Mouse (Mus musculus): ENCODE data around the gene Vax2. TPM values are rescaled to one million over a fixed set of nuclear protein-coding genes. Genes with fewer than 3 reads are reported as not detected.

Gene Vax2
- polyA plus RNA-seq (2015; fragmentation: Nextera tagmentation; extraction: Ambion mirVana), result not detected in 2 replicates

- peak; percentile 78 for DNase-seq
- H3K4me1 ChIP-seq (ENCODE audit: insufficient read depth), result peaks cover 14% of the 10 kb centered on the region
- 0 out of 2 replicates have a peak within 1 kb of the TSS, but pooled peaks have one; percentile 21 for H3K9ac ChIP-seq (replicated peaks)
- ATAC-seq, result peak; percentile 73
- H3K9me3 ChIP-seq (ENCODE audit: low read length), result no peaks in the 10 kb centered on the region
- no peaks in the 10 kb centered on the region for H3K36me3 ChIP-seq (replicated peaks; ENCODE audit: insufficient read depth, low read length)
- WGBS (ENCODE audit: insufficient replicate concordance), result under 1% methylated on average over 41 of the region's 46 CpGs
- TF ChIP-seq CTCF (IDR thresholded peaks at IDR 0.05; ENCODE audit: low read depth) (no peak), EP300 (IDR thresholded peaks at IDR 0.05; ENCODE audit: low read depth) (no peak)
- H3K27me3 ChIP-seq (ENCODE audit: insufficient read depth, low read length), result peaks cover 98% of the 10 kb centered on the region
- peak within 1 kb of the TSS; percentile 66 for H3K4me2 ChIP-seq (ENCODE audit: low read depth, low read length)
- H3K4me3 ChIP-seq (ENCODE audit: low read depth, low read length), result peak within 1 kb of the TSS; percentile 38
- H3K27ac ChIP-seq (ENCODE audit: low read depth), result no peak within 1 kb of the TSS
Measured at GRCm38 (mm10) chr6:83711067-83711675, at the start of gene Vax2. Vax2 (plus strand) TSS chr6:83711264.

GRCm38 (mm10) chr6:83665009-83665408 lies 46.1 kb upstream of the Vax2 start:
- WGBS (ENCODE audit: insufficient replicate concordance), result 76% methylated on average over 2 of the region's 2 CpGs

GRCm38 (mm10) chr6:83673395-83673794 lies 37.7 kb upstream of the Vax2 start:
- no peaks in the 10 kb centered on the region for H3K9me3 ChIP-seq (ENCODE audit: low read length)
- ATAC-seq, result no peak

More at GRCm38 (mm10) chr6:83665009-83665408, 46.1 kb upstream of the Vax2 start:
- no peak for DNase-seq
- no peak for ATAC-seq
- Histone ChIP-seq H3K9me3 (ENCODE audit: low read length) (no peaks in the 10 kb centered on the region), H3K27me3 (ENCODE audit: insufficient read depth, low read length) (no peaks in the 10 kb centered on the region), H3K4me2 (ENCODE audit: low read depth, low read length) (no peak overlapping the region), H3K36me3 (replicated peaks; ENCODE audit: insufficient read depth, low read length) (no peaks in the 10 kb centered on the region), H3K27ac (ENCODE audit: low read depth) (no peak overlapping the region), H3K4me1 (ENCODE audit: insufficient read depth) (no peaks in the 10 kb centered on the region), H3K9ac (replicated peaks) (no peak overlapping the region), H3K4me3 (ENCODE audit: low read depth, low read length) (no peak overlapping the region)
- TF ChIP-seq EP300 (IDR thresholded peaks at IDR 0.05; ENCODE audit: low read depth) (no peak), CTCF (IDR thresholded peaks at IDR 0.05; ENCODE audit: low read depth) (no peak)

GRCm38 (mm10) chr6:83677757-83678156 lies 33.3 kb upstream of the Vax2 start, which contains the start of gene Cd207:
Cd207 (minus strand) TSS chr6:83677857.
- H3K4me3 ChIP-seq (ENCODE audit: low read depth, low read length), result no peak within 1 kb of the TSS
- H3K4me2 ChIP-seq (ENCODE audit: low read depth, low read length), result no peak within 1 kb of the TSS
- no peak within 1 kb of the TSS for H3K27ac ChIP-seq (ENCODE audit: low read depth)
- no peak within 1 kb of the TSS for H3K9ac ChIP-seq (replicated peaks)
- H3K27me3 ChIP-seq (ENCODE audit: insufficient read depth, low read length), result no peaks in the 10 kb centered on the region
- no peaks in the 10 kb centered on the region for H3K4me1 ChIP-seq (ENCODE audit: insufficient read depth)
- H3K9me3 ChIP-seq (ENCODE audit: low read length), result no peaks in the 10 kb centered on the region
- 53% methylated on average over 4 of the region's 4 CpGs for WGBS (ENCODE audit: insufficient replicate concordance)
- no peaks in the 10 kb centered on the region for H3K36me3 ChIP-seq (replicated peaks; ENCODE audit: insufficient read depth, low read length)
- DNase-seq, result no peak
- TF ChIP-seq EP300 (IDR thresholded peaks at IDR 0.05; ENCODE audit: low read depth) (no peak), CTCF (IDR thresholded peaks at IDR 0.05; ENCODE audit: low read depth) (no peak)
- ATAC-seq, result no peak

More at GRCm38 (mm10) chr6:83673395-83673794, 37.7 kb upstream of the Vax2 start:
- DNase-seq, result peak; percentile 81
- Histone ChIP-seq H3K27me3 (ENCODE audit: insufficient read depth, low read length) (no peaks in the 10 kb centered on the region), H3K4me1 (ENCODE audit: insufficient read depth) (no peaks in the 10 kb centered on the region), H3K4me2 (ENCODE audit: low read depth, low read length) (no peak overlapping the region), H3K4me3 (ENCODE audit: low read depth, low read length) (no peak overlapping the region), H3K27ac (ENCODE audit: low read depth) (no peak overlapping the region), H3K36me3 (replicated peaks; ENCODE audit: insufficient read depth, low read length) (no peaks in the 10 kb centered on the region), H3K9ac (replicated peaks) (no peak overlapping the region)
- WGBS (ENCODE audit: insufficient replicate concordance), result 5% methylated on average over 4 of the region's 4 CpGs
- peak; percentile 88 for TF ChIP-seq CTCF (IDR thresholded peaks at IDR 0.05; ENCODE audit: low read depth)
- no peak for TF ChIP-seq EP300 (IDR thresholded peaks at IDR 0.05; ENCODE audit: low read depth)

- DNase-seq (no peak), ATAC-seq (no peak)
- no peaks in the 10 kb centered on the region for H3K4me1 ChIP-seq (ENCODE audit: insufficient read depth)
- no peak overlapping the region for H3K4me3 ChIP-seq (ENCODE audit: low read depth, low read length)
- peaks cover 47% of the 10 kb centered on the region for H3K27me3 ChIP-seq (ENCODE audit: insufficient read depth, low read length)
- H3K4me2 ChIP-seq (ENCODE audit: low read depth, low read length), result no peak overlapping the region
- WGBS (ENCODE audit: insufficient replicate concordance), result 43% methylated on average over 4 of the region's 4 CpGs
- H3K9me3 ChIP-seq (ENCODE audit: low read length), result no peaks in the 10 kb centered on the region
- TF ChIP-seq EP300 (IDR thresholded peaks at IDR 0.05; ENCODE audit: low read depth) (no peak), CTCF (IDR thresholded peaks at IDR 0.05; ENCODE audit: low read depth) (no peak)
- no peak overlapping the region for H3K9ac ChIP-seq (replicated peaks)
- H3K36me3 ChIP-seq (replicated peaks; ENCODE audit: insufficient read depth, low read length), result no peaks in the 10 kb centered on the region
- H3K27ac ChIP-seq (ENCODE audit: low read depth), result no peak overlapping the region
Measured at GRCm38 (mm10) chr6:83689374-83689773, 21.7 kb upstream of the Vax2 start.

GRCm38 (mm10) chr6:83690277-83690676 lies 20.8 kb upstream of the Vax2 start:
- WGBS (ENCODE audit: insufficient replicate concordance), result 23% methylated on average over 4 of the region's 5 CpGs
- no peak for TF ChIP-seq EP300 (IDR thresholded peaks at IDR 0.05; ENCODE audit: low read depth)
- peak; percentile 83 for TF ChIP-seq CTCF (IDR thresholded peaks at IDR 0.05; ENCODE audit: low read depth)
- H3K27me3 ChIP-seq (ENCODE audit: insufficient read depth, low read length), result peaks cover 56% of the 10 kb centered on the region
- no peaks in the 10 kb centered on the region for H3K4me1 ChIP-seq (ENCODE audit: insufficient read depth)
- no peaks in the 10 kb centered on the region for H3K36me3 ChIP-seq (replicated peaks; ENCODE audit: insufficient read depth, low read length)
- no peak overlapping the region for H3K4me3 ChIP-seq (ENCODE audit: low read depth, low read length)
- ATAC-seq (peak; percentile 36; the same call in 1 of the 2 replicates), DNase-seq (peak; percentile 50)
- H3K9ac ChIP-seq (replicated peaks), result no peak overlapping the region
- H3K27ac ChIP-seq (ENCODE audit: low read depth), result no peak overlapping the region
- H3K4me2 ChIP-seq (ENCODE audit: low read depth, low read length), result no peak overlapping the region
- no peaks in the 10 kb centered on the region for H3K9me3 ChIP-seq (ENCODE audit: low read length)
